Mouse (Mus musculus) kidney, embryonic 14.5 days (tissue): ENCODE results near the gene Clec3b. TPM values are rescaled to one million over a fixed set of nuclear protein-coding genes. Genes with fewer than 3 reads are reported as not detected.

Source experiments
- ATAC-seq: fragments of 200-750 bp; cut with Nextera tagmentation; 2 replicates; pipeline ENCODE4 v1.8.0; 2017; ENCODE audit warnings: moderate number of reproducible peaks, mild to moderate bottlenecking, moderate TSS enrichment, moderate library complexity; ENCODE audit not compliant: low FRiP score, low TSS enrichment
- H3K27ac ChIP-seq: fragments of 300-500 bp; sonication (generic); 2 replicates; pipeline ENCODE4 v1.5.1; 2014; ENCODE audit warnings: low read depth, mild to moderate bottlenecking, low read length, moderate library complexity, mixed read lengths
- H3K27me3 ChIP-seq: fragments of 300-500 bp; sonication (generic); 2 replicates; pipeline ENCODE4 v1.6.1; 2014; ENCODE audit warnings: mild to moderate bottlenecking, low read length; ENCODE audit not compliant: control insufficient read depth, insufficient read depth
- H3K36me3 ChIP-seq: fragments of 300-500 bp; sonication (generic); 2 replicates; pipeline ENCODE4 v1.6.1; 2014; ENCODE audit warnings: low read length, mixed read lengths; ENCODE audit not compliant: control insufficient read depth, insufficient read depth
- H3K4me1 ChIP-seq: fragments of 300-500 bp; sonication (generic); 2 replicates; pipeline ENCODE4 v1.6.1; 2014; ENCODE audit warnings: low read length, mixed read lengths; ENCODE audit not compliant: control insufficient read depth, insufficient read depth
- H3K4me2 ChIP-seq: fragments of 300-500 bp; sonication (generic); replicated peaks from 2 replicates; pipeline ENCODE4 v1.6.1; 2014; ENCODE audit warnings: low read depth, mild to moderate bottlenecking, low read length
- H3K4me3 ChIP-seq: fragments of 300-500 bp; sonication (generic); 2 replicates; pipeline ENCODE4 v1.5.1; 2014; ENCODE audit warnings: mild to moderate bottlenecking, low read length
- H3K9ac ChIP-seq: fragments of 300-500 bp; sonication (generic); 2 replicates; pipeline ENCODE4 v1.6.1; 2014; ENCODE audit warnings: low read depth, mild to moderate bottlenecking, low read length, moderate library complexity
- H3K9me3 ChIP-seq: fragments of 300-500 bp; sonication (generic); 2 replicates; pipeline ENCODE4 v1.6.1; 2016; ENCODE audit warnings: low read length; ENCODE audit not compliant: control insufficient read depth
- WGBS: fragments of 180-500 bp; shearing (Covaris S2); extraction: QIAGEN DNeasy Blood & Tissue Kit; methylation state at CpG from one replicate; pipeline ENCODE4 v1.1.7; 2014; 5-methylcytosine and 5-hydroxymethylcytosine counted together
- polyA plus RNA-seq: library from polyadenylated mRNA; unstranded; fragments of >200 nt; fragmentation: Nextera tagmentation; extraction: Ambion mirVana; gene quantifications from 2 replicates; pipeline ENCODE4 v1.2.1, GENCODE M21; 2014

Gene Clec3b
- polyA plus RNA-seq = not detected in 2 replicates

- no peak for ATAC-seq
- Histone ChIP-seq H3K4me2 (no peak within 1 kb of the TSS), H3K36me3 (no peaks in the 10 kb centered on the region), H3K9me3 (peaks cover 3% of the 10 kb centered on the region; the same call in 1 of the 2 replicates), H3K9ac (no peak within 1 kb of the TSS), H3K4me3 (no peak within 1 kb of the TSS), H3K27me3 (no peaks in the 10 kb centered on the region), H3K4me1 (no peaks in the 10 kb centered on the region), H3K27ac (no peak within 1 kb of the TSS)
- 88% methylated on average over 5 of the region's 5 CpGs for WGBS
Measured at GRCm38 (mm10) chr9:123150241-123151020, at the start of gene Clec3b. Gene Clec3b (plus strand): TSS chr9:123150946.

- Histone ChIP-seq H3K4me2 (no peak overlapping the region), H3K9me3 (no peaks in the 10 kb centered on the region), H3K27me3 (no peaks in the 10 kb centered on the region), H3K4me3 (no peak overlapping the region), H3K9ac (no peak overlapping the region), H3K4me1 (no peaks in the 10 kb centered on the region), H3K36me3 (peaks cover 27% of the 10 kb centered on the region), H3K27ac (no peak overlapping the region)
- no peak for ATAC-seq
Measured at GRCm38 (mm10) chr9:123103425-123103824, 47.3 kb upstream of the Clec3b start.

- no peaks in the 10 kb centered on the region for H3K9me3 ChIP-seq
- H3K9ac ChIP-seq = no peak overlapping the region
- H3K4me3 ChIP-seq = no peak overlapping the region
- H3K27me3 ChIP-seq = no peaks in the 10 kb centered on the region
- no peaks in the 10 kb centered on the region for H3K4me1 ChIP-seq
- peaks cover 20% of the 10 kb centered on the region for H3K36me3 ChIP-seq
- no peak for ATAC-seq
- H3K4me2 ChIP-seq = no peak overlapping the region
- H3K27ac ChIP-seq = no peak overlapping the region
Measured at GRCm38 (mm10) chr9:123104362-123104761, 46.4 kb upstream of the Clec3b start.

DNA sequence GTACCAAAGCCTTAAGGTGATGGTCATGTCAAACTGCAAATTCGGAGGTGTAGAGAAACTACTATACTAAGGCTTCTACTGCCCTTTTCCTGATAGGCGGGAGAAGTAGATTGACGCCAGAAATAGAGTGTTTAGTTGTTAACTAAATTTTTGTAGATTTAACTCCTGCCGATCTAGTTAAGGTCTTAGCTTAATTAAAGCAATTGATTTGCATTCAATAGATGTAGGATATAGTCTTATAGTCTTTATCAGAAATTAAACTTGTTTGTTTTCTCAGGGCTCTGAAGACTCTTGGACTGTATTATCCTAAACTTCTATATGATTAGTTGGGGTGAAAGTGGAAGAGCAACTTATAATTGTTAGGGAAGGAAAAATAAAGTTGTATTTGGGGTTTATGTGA lies 43.6 kb upstream of the Clec3b start:
- no peaks in the 10 kb centered on the region for H3K4me1 ChIP-seq
- no peak overlapping the region for H3K4me3 ChIP-seq
- no peaks in the 10 kb centered on the region for H3K27me3 ChIP-seq
- no peak overlapping the region for H3K27ac ChIP-seq
- no peak overlapping the region for H3K9ac ChIP-seq
- H3K36me3 ChIP-seq = peaks cover 6% of the 10 kb centered on the region; the same call in 1 of the 2 replicates
- WGBS = 90% methylated on average over 4 of the region's 4 CpGs
- no peak overlapping the region for H3K4me2 ChIP-seq
- no peak for ATAC-seq
- no peaks in the 10 kb centered on the region for H3K9me3 ChIP-seq

DNA sequence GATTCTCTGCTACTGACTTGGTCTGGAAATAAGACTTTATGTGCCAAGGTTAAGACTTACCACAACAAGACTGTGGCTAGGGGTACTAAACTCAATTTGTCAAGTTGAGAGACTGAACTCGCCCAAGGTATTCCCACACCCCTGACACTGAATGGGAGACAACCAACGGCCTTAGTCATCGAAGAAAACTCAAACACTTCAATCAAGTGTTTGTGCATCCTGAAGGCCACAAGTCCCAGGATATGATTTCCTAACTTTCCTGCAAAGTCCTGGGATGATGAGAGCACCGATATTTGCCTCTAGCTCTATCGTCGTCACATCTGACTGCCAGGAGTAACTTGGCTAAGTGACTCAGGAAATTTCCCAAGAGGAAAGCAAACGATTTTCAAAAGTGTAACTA lies 41.6 kb upstream of the Clec3b start:
- Histone ChIP-seq H3K9me3 (no peaks in the 10 kb centered on the region), H3K4me1 (peaks cover 4% of the 10 kb centered on the region), H3K36me3 (no peaks in the 10 kb centered on the region), H3K27me3 (no peaks in the 10 kb centered on the region), H3K4me3 (no peak overlapping the region), H3K4me2 (no peak overlapping the region), H3K27ac (no peak overlapping the region), H3K9ac (no peak overlapping the region)
- ATAC-seq = no peak
- 88% methylated on average over 7 of the region's 7 CpGs for WGBS

- 62% methylated on average over 8 of the region's 8 CpGs for WGBS
- H3K9me3 ChIP-seq = no peaks in the 10 kb centered on the region
- no peak for ATAC-seq
- H3K9ac ChIP-seq = no peak overlapping the region; the same call in 1 of the 2 replicates
- no peak overlapping the region for H3K27ac ChIP-seq
- peak overlapping the region; percentile 81 for H3K4me2 ChIP-seq
- peaks cover 11% of the 10 kb centered on the region for H3K36me3 ChIP-seq
- H3K4me1 ChIP-seq = peaks cover 4% of the 10 kb centered on the region
- no peaks in the 10 kb centered on the region for H3K27me3 ChIP-seq
- peak overlapping the region; percentile 82 for H3K4me3 ChIP-seq
Measured at GRCm38 (mm10) chr9:123111751-123112221, 39.0 kb upstream of the Clec3b start.

DNA sequence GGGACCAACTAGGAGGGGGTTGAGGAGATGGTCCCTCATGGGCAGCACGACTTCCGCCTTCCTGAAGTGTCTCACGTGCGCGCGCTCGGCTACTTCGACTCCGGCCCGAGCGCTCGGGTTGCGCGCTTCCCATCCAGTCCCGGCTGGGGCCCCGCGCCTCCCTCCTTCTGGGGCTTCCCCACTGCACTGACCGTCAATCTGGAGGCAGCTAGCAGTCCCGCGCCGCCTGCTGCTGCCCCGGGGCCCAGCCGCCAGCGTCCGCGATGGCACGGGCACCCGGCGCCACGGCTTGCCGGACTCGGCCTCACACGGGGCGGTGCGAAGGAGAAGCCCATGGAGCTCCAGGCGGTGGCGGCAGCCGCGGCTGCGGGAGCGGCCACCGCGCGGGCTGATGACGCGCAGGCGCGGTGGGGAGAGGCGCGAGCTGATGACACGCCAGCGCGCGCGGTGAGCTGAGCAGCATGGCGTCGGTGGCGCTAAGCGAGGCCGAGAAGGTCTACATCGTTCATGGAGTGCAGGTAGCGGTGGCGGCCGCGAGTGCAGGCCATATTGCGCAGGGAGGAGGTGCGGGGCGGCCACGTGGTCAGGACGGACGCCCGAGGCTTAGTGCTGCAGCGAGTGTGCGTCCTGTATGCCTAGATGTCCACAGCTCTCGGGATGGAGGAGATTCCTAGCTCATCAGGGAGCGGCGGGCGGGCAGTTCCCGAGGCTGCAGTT lies 37.8 kb upstream of the Clec3b start, which contains the start of the genes Zdhhc3 and Exosc7:
Zdhhc3 (minus strand) TSS at position 401 of the 717 bp plus-strand sequence.
Exosc7 (plus strand) TSS at position 411 of the 717 bp plus-strand sequence.
- Histone ChIP-seq H3K4me3 (peak within 1 kb of the TSS; percentile 82), H3K4me2 (peak within 1 kb of the TSS; percentile 81), H3K36me3 (peaks cover 14% of the 10 kb centered on the region), H3K27ac (peak within 1 kb of the TSS; percentile 87), H3K9ac (peak within 1 kb of the TSS; percentile 94), H3K9me3 (no peaks in the 10 kb centered on the region), H3K4me1 (peaks cover 4% of the 10 kb centered on the region), H3K27me3 (no peaks in the 10 kb centered on the region)
- peak; percentile 94 for ATAC-seq
- under 1% methylated on average over 78 of the region's 79 CpGs for WGBS

GRCm38 (mm10) chr9:123113931-123114330 lies 36.8 kb upstream of the Clec3b start:
- no peak for ATAC-seq
- WGBS = 66% methylated on average over 6 of the region's 6 CpGs
- H3K27ac ChIP-seq = no peak overlapping the region

DNA sequence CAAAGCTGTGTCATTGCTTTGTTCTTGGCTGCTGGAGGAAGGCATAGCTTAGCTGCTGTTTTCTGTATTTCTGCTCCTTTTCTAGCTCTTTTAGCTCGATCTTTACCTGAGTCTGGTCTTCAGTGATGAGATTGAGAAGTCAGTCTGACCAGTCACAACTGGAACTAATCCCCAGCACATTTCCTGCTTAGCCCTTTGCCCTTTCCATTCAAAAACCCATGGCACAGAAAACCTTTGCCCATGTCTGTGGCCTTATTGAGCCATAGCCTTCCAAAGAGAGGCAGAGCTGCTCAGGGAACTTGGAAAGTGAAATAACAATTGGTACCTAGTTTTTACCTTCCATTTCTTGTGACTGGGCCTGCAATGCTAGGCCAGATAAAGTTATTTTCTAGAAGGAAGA lies 35.2 kb upstream of the Clec3b start:
- no peak for ATAC-seq
- Histone ChIP-seq H3K9ac (no peak overlapping the region), H3K4me2 (no peak overlapping the region), H3K9me3 (no peaks in the 10 kb centered on the region), H3K4me1 (peaks cover 4% of the 10 kb centered on the region), H3K36me3 (peaks cover 33% of the 10 kb centered on the region), H3K4me3 (no peak overlapping the region), H3K27ac (no peak overlapping the region), H3K27me3 (no peaks in the 10 kb centered on the region)
- WGBS = 96% methylated on average over 1 of the region's 1 CpGs

More at GRCm38 (mm10) chr9:123113931-123114330, 36.8 kb upstream of the Clec3b start:
- peak overlapping the region; percentile 94 for H3K9ac ChIP-seq
- H3K9me3 ChIP-seq = no peaks in the 10 kb centered on the region
- peaks cover 4% of the 10 kb centered on the region for H3K4me1 ChIP-seq
- H3K36me3 ChIP-seq = peaks cover 17% of the 10 kb centered on the region
- H3K27me3 ChIP-seq = no peaks in the 10 kb centered on the region
- peak overlapping the region; percentile 81 for H3K4me2 ChIP-seq
- peak overlapping the region; percentile 82 for H3K4me3 ChIP-seq
